Mouse (Mus musculus): Measurements from ENCODE around the gene Map10. TPM values are rescaled to one million over a fixed set of nuclear protein-coding genes. Genes with fewer than 3 reads are reported as not detected.

Map10 gene
- polyA plus RNA-seq, 1 experiment from 2014 or later, result 11.6 TPM

DNA sequence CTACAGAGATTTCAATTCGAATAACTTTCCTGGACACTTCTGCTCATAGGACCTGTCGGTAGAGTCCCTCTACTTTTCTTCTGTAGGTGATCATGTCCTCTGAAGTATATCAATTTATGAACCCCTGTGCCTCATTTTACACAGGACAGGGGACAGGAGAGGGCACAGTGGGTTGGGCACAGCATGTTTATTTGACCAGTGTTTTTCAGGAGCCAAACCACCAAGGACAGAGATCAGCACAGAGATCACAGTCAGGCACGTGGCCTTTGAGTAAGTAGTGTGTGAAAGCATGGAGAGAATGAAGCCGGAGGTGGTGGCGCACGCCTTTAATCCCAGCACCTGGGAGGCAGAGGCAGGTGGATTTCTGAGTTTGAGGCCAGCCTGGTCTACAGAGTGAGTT, 7.9 kb downstream of the Map10 start:
- Histone ChIP-seq H3K4me1 (ENCODE audit: control insufficient read depth, insufficient read depth, low read length) (peaks cover 8% of the 10 kb centered on the region; the same call in 1 of the 2 replicates), H3K4me3 (ENCODE audit: low read depth, low read length) (no peak overlapping the region), H3K36me3 (ENCODE audit: control insufficient read depth, insufficient read depth, low read length) (no peaks in the 10 kb centered on the region), H3K27me3 (replicated peaks; ENCODE audit: control insufficient read depth, insufficient read depth, low read length) (no peaks in the 10 kb centered on the region), H3K9ac (ENCODE audit: low read length) (no peak overlapping the region), H3K4me2 (ENCODE audit: low read length) (no peak overlapping the region), H3K27ac (ENCODE audit: low read depth, low read length) (no peak overlapping the region), H3K9me3 (replicated peaks; ENCODE audit: control insufficient read depth, low read length) (no peaks in the 10 kb centered on the region; the same call in 1 of the 2 replicates)
- DNase-seq (ENCODE audit: low spot score) (no peak), ATAC-seq (no peak)
- 89% methylated on average over 6 of the region's 6 CpGs for WGBS

DNA sequence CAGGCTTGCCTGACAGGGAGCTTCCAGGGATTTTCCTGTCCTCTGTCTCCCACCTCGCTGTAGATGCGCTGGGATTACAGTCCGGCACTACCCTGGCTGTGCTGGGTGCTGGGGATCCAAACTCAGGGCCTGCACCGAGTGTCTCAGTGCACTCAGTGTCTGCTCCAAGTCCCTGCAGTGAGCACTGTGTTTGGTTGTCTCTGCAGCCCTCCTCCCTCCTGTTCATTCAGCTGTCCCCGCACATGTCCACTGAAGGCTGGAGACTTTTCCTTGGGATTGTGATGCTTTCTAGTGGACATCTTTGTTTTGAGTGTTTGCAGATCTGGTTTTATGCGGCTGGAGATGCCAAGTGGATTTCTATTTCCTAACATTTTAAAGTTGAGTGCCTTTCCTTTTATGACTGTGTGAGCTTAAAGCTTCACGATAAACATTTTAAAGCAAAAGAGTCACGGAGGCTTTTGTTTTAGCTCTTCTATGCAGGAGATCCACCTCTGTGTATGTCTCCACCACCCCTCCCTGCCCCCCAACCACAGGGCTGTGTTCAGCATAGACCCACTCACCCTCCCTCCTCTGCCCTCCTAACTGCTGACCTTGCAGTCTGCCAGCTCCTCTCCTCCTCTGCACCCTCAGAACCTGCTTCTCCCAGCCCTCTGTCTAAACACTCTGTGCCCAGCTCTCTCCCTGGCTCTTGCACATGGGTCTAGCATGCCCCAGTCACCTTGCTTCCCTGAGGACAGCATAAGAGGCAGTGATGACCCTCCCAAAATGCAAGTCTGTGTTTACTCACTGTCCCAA, 9.4 kb downstream of the Map10 start:
- H3K27me3 ChIP-seq (replicated peaks; ENCODE audit: control insufficient read depth, insufficient read depth, low read length), result no peaks in the 10 kb centered on the region
- H3K4me1 ChIP-seq (ENCODE audit: control insufficient read depth, insufficient read depth, low read length), result peaks cover 8% of the 10 kb centered on the region; the same call in 1 of the 2 replicates
- no peaks in the 10 kb centered on the region for H3K9me3 ChIP-seq (replicated peaks; ENCODE audit: control insufficient read depth, low read length)
- ATAC-seq (no peak), DNase-seq (ENCODE audit: low spot score) (no peak)
- no peaks in the 10 kb centered on the region for H3K36me3 ChIP-seq (ENCODE audit: control insufficient read depth, insufficient read depth, low read length)
- no peak overlapping the region for H3K9ac ChIP-seq (ENCODE audit: low read length)
- no peak overlapping the region for H3K4me3 ChIP-seq (ENCODE audit: low read depth, low read length)
- H3K27ac ChIP-seq (ENCODE audit: low read depth, low read length), result no peak overlapping the region
- H3K4me2 ChIP-seq (ENCODE audit: low read length), result no peak overlapping the region
- WGBS, result 80% methylated on average over 8 of the region's 8 CpGs

DNA sequence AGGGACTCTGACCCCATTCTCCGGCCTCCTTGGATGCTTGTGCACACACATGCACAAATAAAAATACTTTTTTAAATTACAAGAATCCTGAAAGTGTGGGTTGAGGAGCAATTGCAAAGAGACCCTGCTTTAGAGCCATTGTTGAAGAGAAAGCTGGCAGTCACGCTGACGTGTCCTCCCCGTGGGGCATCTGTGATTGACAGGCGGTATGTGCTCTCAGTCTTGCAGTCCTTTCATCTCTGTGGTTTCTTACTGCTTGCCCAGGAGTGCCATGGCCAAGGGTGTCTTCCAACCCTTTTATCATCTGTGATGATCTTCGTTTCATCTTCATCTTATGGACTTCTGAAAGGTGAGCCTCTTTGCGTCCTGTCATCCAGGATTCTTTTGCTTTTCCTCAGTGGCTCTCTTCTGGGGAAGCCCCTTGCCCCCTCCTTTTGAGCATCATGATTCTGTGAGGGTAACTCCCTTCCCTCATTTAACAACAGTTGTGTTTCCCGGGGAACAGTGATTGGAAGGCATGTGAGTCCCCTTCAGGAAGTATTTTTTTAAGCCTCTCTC, 11.3 kb downstream of the Map10 start:
- no peak overlapping the region for H3K9ac ChIP-seq (ENCODE audit: low read length)
- H3K27ac ChIP-seq (ENCODE audit: low read depth, low read length), result no peak overlapping the region; the same call in 1 of the 2 replicates
- peaks cover 8% of the 10 kb centered on the region; the same call in 1 of the 2 replicates for H3K4me1 ChIP-seq (ENCODE audit: control insufficient read depth, insufficient read depth, low read length)
- no peaks in the 10 kb centered on the region for H3K36me3 ChIP-seq (ENCODE audit: control insufficient read depth, insufficient read depth, low read length)
- no peak overlapping the region for H3K4me3 ChIP-seq (ENCODE audit: low read depth, low read length)
- no peak for DNase-seq (ENCODE audit: low spot score)
- no peaks in the 10 kb centered on the region for H3K9me3 ChIP-seq (replicated peaks; ENCODE audit: control insufficient read depth, low read length)
- 38% methylated on average over 8 of the region's 8 CpGs for WGBS
- H3K27me3 ChIP-seq (replicated peaks; ENCODE audit: control insufficient read depth, insufficient read depth, low read length), result no peaks in the 10 kb centered on the region
- H3K4me2 ChIP-seq (ENCODE audit: low read length), result no peak overlapping the region
- ATAC-seq, result no peak

DNA sequence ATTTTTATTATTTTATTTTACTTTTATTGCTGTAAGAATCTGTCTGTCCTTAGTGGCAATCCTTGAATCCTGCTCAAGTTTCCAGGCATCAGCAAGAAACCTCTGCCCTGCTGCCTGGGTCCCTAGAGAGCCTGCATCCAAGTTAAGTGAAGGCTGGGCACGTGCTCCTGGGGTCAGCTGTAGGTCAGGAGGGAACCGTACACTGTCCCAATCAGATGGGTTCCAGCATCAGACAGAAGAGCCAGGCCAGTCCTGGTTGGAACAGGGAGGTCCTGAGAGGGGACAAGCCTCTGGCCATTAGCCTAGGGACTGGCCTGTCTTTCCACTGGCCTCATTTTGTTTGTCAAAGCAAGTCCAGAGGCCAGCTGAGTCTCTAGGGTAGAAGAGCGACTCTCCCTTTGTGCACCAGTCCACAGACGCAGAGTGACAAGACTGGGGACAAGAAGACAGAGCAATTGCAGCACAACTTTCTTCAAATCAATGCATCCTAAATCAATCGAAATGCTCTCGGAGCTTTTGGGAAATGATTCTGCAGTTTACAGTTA, 15.7 kb downstream of the Map10 start:
- ATAC-seq (no peak), DNase-seq (ENCODE audit: low spot score) (no peak)
- 79% methylated on average over 6 of the region's 6 CpGs for WGBS

DNA sequence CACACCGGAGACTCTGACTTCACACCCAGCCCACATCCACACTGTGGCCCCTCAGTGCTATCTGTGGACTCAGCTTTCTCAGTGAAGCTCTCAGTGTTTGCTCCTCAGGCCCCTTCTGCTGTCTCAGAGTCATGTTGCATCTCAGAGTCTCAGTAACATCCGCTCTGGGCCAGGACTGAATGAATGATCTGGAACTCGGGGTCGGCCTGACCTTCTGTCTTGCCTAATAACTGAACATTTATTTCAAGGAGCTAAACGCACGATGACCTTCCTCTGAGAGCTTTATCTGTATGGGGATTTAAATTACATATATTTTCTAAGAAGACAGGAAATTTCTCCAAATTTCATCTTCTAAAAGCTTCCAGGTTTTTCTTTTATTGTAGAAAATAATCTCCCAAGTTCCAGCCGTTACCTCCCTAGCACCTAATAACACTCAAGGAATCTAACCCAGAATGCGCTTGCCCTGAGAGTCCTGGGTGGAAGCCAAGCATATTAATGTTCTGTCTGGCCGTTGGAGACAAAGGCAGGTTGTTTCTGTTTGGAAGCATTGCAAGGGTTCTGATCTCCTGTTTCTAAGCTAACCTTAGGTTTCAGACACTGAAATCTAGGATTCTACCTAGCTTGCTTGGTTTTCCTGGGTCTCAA, 16.7 kb downstream of the Map10 start:
- ATAC-seq (no peak), DNase-seq (ENCODE audit: low spot score) (peak; percentile 56)
- Histone ChIP-seq H3K4me3 (ENCODE audit: low read depth, low read length) (no peak overlapping the region), H3K9me3 (replicated peaks; ENCODE audit: control insufficient read depth, low read length) (no peaks in the 10 kb centered on the region), H3K9ac (ENCODE audit: low read length) (no peak overlapping the region), H3K27me3 (replicated peaks; ENCODE audit: control insufficient read depth, insufficient read depth, low read length) (no peaks in the 10 kb centered on the region), H3K4me1 (ENCODE audit: control insufficient read depth, insufficient read depth, low read length) (no peaks in the 10 kb centered on the region), H3K4me2 (ENCODE audit: low read length) (no peak overlapping the region), H3K36me3 (ENCODE audit: control insufficient read depth, insufficient read depth, low read length) (no peaks in the 10 kb centered on the region), H3K27ac (ENCODE audit: low read depth, low read length) (no peak overlapping the region)
- 69% methylated on average over 9 of the region's 9 CpGs for WGBS

More for the DNA sequence above, 15.7 kb downstream of the Map10 start:
- Histone ChIP-seq H3K36me3 (ENCODE audit: control insufficient read depth, insufficient read depth, low read length) (no peaks in the 10 kb centered on the region), H3K27me3 (replicated peaks; ENCODE audit: control insufficient read depth, insufficient read depth, low read length) (no peaks in the 10 kb centered on the region), H3K27ac (ENCODE audit: low read depth, low read length) (no peak overlapping the region), H3K4me2 (ENCODE audit: low read length) (no peak overlapping the region), H3K4me3 (ENCODE audit: low read depth, low read length) (no peak overlapping the region), H3K9me3 (replicated peaks; ENCODE audit: control insufficient read depth, low read length) (no peaks in the 10 kb centered on the region), H3K4me1 (ENCODE audit: control insufficient read depth, insufficient read depth, low read length) (peaks cover 8% of the 10 kb centered on the region; the same call in 1 of the 2 replicates), H3K9ac (ENCODE audit: low read length) (no peak overlapping the region)

DNA sequence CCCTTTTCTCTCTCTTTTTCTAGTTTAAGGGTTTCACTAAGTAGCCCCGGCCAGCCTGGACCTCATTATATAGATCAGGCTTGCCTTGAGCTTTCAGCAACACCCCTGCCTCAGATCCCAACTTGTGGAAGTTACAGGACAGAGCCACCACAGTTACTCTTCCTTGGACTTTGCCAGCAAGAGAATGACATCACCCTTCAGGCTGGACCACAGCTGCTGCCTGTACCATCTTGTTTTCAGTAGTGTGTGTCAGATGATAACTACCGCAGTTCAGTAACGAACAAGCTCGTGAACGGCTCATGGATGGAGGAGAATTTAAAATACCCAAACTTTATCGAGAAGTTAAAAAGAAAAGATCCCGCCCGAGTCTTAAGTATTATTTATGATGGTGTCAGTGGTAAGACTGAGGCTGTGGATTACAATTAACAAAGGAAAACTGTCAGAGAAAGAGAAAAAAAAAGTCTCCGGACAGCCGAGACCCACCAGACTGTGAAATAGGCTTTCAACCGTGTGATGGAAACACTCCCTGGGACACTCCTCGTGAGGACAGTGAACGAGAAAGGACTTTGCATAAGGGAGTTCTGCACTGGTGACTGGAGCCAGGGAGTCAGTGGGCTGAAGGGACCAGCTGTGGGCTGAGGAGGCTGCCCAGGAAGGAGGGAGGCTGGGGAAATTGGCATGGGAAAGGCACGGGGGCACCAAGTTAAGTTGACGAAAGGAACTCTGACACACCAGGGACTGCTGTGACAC, 20.7 kb downstream of the Map10 start:
- Histone ChIP-seq H3K27ac (ENCODE audit: low read depth, low read length) (no peak overlapping the region), H3K9me3 (replicated peaks; ENCODE audit: control insufficient read depth, low read length) (no peaks in the 10 kb centered on the region), H3K4me1 (ENCODE audit: control insufficient read depth, insufficient read depth, low read length) (no peaks in the 10 kb centered on the region), H3K4me2 (ENCODE audit: low read length) (no peak overlapping the region), H3K27me3 (replicated peaks; ENCODE audit: control insufficient read depth, insufficient read depth, low read length) (no peaks in the 10 kb centered on the region), H3K4me3 (ENCODE audit: low read depth, low read length) (no peak overlapping the region), H3K36me3 (ENCODE audit: control insufficient read depth, insufficient read depth, low read length) (no peaks in the 10 kb centered on the region), H3K9ac (ENCODE audit: low read length) (no peak overlapping the region)
- DNase-seq (ENCODE audit: low spot score) (no peak), ATAC-seq (no peak)
- WGBS, result 52% methylated on average over 15 of the region's 15 CpGs

DNA sequence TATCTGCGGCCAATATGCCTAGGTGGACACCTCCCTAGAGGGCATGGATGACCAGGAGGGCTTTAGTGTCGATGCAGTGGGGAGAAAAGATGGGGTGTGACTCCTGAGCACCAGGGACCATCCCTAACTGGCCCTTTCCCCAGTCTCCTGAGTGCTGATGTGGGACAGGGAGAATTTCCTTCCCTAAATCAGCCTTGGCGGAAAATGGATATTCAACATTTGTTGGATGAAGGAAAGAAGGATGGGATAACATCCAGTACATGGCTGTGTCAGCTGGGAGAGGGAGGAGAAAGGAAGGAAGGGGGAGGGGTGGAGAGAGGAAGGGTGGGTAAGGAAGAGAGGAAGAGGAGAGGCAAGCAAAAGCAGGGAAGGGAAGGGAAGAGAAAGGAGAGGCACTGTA, 21.3 kb downstream of the Map10 start:
- H3K9me3 ChIP-seq (replicated peaks; ENCODE audit: control insufficient read depth, low read length), result no peaks in the 10 kb centered on the region
- no peaks in the 10 kb centered on the region for H3K4me1 ChIP-seq (ENCODE audit: control insufficient read depth, insufficient read depth, low read length)
- H3K4me2 ChIP-seq (ENCODE audit: low read length), result no peak overlapping the region
- no peak overlapping the region for H3K4me3 ChIP-seq (ENCODE audit: low read depth, low read length)
- 85% methylated on average over 3 of the region's 3 CpGs for WGBS
- H3K9ac ChIP-seq (ENCODE audit: low read length), result no peak overlapping the region
- H3K27ac ChIP-seq (ENCODE audit: low read depth, low read length), result no peak overlapping the region
- ATAC-seq (no peak), DNase-seq (ENCODE audit: low spot score) (no peak)
- H3K36me3 ChIP-seq (ENCODE audit: control insufficient read depth, insufficient read depth, low read length), result no peaks in the 10 kb centered on the region
- H3K27me3 ChIP-seq (replicated peaks; ENCODE audit: control insufficient read depth, insufficient read depth, low read length), result no peaks in the 10 kb centered on the region

DNA sequence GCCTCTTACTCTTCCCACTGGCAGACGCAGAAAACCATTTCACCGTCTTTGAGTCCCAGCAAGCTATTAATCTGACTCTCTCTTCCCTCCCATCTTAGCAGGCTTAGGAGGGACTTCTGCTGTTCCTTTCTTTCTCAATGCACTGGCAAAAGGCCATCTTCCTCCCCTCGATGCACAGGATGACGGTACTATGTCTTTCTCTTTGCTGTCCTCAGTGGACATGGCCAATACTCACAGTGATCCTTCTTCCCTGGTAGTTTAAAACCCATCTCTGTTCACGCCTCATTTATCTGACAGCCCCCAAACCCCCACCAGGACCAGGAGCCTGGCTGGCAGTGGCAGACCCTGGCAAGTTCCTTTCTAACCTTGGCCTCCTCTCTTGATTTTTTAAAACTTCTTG, 22.8 kb downstream of the Map10 start:
- Histone ChIP-seq H3K9me3 (replicated peaks; ENCODE audit: control insufficient read depth, low read length) (no peaks in the 10 kb centered on the region), H3K4me2 (ENCODE audit: low read length) (no peak overlapping the region), H3K36me3 (ENCODE audit: control insufficient read depth, insufficient read depth, low read length) (no peaks in the 10 kb centered on the region), H3K4me1 (ENCODE audit: control insufficient read depth, insufficient read depth, low read length) (no peaks in the 10 kb centered on the region), H3K27me3 (replicated peaks; ENCODE audit: control insufficient read depth, insufficient read depth, low read length) (no peaks in the 10 kb centered on the region), H3K9ac (ENCODE audit: low read length) (no peak overlapping the region), H3K4me3 (ENCODE audit: low read depth, low read length) (no peak overlapping the region), H3K27ac (ENCODE audit: low read depth, low read length) (no peak overlapping the region)
- WGBS, result 57% methylated on average over 5 of the region's 5 CpGs
- ATAC-seq (no peak), DNase-seq (ENCODE audit: low spot score) (no peak)

Data from forebrain, embryonic 14.5 days (tissue).